Mouse (Mus musculus): ENCODE measurements around the gene Pnpla7.
"Not testable (repeated sequence)": the region's sequence is repeated elsewhere in the genome, so short reads cannot be mapped to it uniquely, and the experiment has no call there.

The Pnpla7 gene

DNA sequence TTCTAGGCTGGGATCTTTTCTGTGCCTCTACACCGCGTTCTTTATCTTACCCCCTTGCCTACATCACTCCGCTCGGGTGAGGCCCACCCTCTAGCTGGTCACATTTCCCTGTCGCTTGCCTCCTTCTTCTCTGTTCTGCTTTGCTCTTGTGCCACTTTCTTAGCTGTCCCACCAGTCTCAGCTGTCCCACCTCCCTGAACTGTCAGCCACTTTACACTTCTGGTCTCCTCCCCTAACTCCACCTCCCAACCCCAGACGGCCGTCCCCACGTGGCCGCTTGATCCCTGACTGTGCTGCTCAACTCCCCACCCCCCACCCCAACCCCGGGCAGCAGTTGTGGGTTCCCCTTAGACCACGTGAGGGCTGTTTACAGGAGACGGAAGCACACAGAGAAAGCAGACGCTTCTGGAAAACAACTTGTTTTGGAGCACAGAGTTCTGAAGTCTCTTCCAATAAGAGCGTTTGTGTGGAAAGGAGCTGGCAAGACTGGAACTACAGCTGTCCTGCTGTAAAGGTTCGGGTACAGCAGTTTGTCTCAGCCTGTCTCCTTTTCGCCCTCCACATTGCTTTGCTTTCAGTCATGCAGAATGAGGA lies at the start of gene Pnpla7:
TSS of gene Pnpla7 (plus strand) at position 330 of the 594 bp plus-strand sequence.
- peak; percentile 92 for DNase-seq

- DNase-seq = no peak
Measured at GRCm38 (mm10) chr2:24926345-24926964, 49.4 kb upstream of the Pnpla7 start.

GRCm38 (mm10) chr2:24926965-24927358 lies 48.9 kb upstream of the Pnpla7 start:
- peak; percentile 17 for DNase-seq

DNA sequence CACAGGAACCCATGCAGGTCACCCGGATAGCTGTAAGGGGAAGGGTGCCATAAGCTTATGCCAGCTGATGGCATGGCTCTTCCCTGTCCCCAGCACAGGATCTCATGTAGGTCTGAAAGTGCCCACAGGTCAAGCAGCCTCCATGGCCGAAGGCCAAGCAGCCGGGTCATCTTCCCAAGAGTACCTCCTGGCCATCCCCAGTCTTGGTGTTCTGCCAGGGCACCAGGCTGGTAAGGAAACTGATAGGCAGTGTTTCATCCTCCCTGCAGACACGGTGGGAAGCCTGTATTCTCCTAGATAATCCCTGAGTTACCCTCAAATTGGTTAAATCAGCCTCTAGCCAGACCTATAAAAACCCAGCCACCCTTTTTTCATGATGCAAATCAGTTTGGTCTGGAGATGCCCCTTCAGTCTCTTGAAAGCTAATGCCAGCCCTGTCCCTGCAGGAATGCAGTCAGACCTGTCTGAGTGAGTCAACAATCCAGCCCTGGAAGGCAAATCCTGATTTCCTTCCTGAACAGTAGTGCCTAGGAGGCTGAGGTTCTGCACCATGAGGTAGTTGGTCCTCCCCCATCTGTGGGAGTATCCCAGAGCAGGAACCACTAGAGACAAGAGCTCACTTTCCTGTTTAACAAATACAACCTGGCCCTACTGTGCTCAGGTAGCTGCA lies 47.9 kb upstream of the Pnpla7 start:
- DNase-seq = peak; percentile 88

- DNase-seq = peak; percentile 88
Measured at GRCm38 (mm10) chr2:24929119-24929518, 46.7 kb upstream of the Pnpla7 start.

DNA sequence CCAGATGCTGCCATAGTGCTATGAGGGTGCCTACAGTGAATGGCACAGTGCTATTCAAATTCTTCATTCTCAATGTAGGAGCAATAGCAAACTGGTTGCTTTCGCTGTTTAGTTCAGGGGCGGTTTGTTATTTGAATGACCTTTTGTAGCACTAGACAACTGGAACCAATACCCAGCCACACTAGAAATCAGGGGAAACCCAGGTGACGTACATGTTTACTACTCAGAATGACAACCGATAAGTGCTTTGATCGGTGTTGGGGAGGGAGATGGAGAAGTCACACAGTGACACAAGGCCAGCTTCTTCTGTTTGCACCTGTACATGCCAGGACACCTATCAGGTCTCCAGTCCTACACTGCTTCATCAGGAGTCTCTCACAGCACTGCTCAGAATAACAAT lies 46.2 kb upstream of the Pnpla7 start:
- DNase-seq = no peak

DNA sequence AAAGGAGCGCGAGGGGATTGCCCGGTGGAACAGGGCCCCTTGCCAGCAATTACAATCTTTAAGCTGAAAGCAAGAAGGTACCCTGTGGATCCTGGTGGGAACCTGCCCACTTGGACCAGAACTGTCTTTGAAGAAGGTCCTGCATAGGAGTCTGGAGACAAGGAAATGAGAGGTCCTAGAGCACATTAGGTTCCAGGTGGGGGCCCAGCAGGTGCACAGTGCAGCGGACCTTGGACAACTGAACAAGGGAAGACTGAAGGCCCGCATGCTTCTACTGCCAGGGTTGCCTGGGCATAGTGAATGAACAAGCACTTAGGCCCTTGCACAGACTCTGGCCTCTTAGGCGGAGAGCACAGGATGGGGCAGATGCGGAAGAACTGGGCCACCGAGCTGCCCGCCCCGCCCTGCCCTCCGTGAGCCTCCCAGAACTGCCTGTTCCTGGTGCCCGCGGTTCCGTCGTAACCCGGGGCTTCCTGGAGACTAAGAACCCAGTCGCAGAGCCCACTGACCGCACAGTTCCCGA lies 41.3 kb upstream of the Pnpla7 start:
- peak; percentile 58 for DNase-seq

DNA sequence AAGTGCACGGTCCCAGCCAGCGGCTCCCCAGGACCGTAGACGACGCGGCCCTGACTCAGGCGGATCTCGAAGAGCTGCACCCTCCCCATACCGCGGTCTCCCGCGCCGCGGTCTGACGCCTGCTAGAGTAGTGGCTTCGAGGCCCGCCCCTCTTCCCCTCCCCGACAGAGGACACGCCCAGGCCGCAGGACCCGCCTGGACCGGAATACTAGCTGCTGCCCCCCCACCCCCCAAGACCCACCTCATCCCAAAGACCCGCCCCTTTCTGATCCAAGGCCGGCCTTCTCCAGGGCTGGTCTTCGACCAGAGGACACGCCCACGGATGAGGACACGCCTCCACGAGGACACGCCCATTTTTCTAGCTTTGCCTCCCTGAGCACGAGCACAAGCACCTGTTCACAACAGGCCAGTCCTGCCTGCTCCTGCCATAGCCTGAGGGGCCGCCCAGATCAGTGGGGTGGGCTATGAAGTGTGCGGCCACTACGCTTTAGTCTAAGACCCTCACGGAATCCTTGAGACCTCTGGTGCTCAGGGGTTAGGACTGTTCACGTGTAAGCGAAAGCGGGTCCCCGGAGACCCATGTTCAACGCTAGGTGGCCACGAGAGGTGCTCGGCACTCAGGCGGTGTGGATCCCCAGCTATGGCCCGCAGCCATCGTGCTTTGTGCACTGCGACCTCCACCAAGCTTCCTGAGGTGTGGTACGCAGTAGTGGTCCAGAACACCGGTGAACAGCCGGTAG lies 40.6 kb upstream of the Pnpla7 start, which contains the start of gene Arrdc1:
TSS of gene Arrdc1 (minus strand) at position 196 of the 740 bp plus-strand sequence.
- peak; percentile 97 for DNase-seq

- no peak for DNase-seq
Measured at GRCm38 (mm10) chr2:24942092-24942491, 33.7 kb upstream of the Pnpla7 start.

DNA sequence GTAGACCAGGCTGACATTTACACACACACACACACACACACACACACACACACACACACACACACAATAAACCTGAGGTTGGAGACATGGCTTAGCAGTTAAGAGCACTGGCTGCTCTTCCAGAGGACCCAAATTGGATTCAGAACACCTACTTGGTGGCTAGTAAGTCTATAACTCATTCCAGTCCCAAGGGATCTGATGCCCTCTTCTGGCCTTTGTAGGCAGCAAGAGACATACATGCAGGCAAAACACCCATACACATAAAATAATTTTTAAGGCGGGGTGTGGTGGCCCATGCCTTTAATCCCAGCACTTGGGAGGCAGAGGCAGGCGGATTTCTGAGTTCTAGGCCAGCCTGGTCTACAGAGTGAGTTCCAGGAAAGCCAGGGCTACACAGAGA lies 31.5 kb upstream of the Pnpla7 start:
- peak; percentile 88 for DNase-seq

- DNase-seq = peak; percentile 98
Measured at GRCm38 (mm10) chr2:24949421-24950188, 26.2 kb upstream of the Pnpla7 start, which contains the start of gene Zmynd19. Gene Zmynd19, plus strand, starts transcription at chr2:24949792.

DNA sequence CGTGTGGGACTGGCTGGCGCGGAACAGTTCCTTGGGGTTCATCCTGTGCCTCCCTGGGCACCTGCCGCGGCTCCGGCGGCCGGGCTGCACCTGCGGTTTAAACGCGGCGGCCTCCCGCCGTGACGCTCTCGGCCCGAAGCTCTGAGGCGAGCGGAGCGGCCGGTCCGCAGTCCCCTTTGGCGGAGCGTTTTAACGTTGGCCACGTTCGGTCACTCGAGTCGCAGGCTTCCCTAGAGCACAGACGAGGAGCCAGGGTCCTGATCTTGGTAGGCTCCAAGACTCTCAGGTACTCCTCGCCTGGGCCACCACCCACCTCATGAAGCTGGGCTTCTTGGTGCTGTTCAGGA lies 25.7 kb upstream of the Pnpla7 start:
- no peak for DNase-seq

DNA sequence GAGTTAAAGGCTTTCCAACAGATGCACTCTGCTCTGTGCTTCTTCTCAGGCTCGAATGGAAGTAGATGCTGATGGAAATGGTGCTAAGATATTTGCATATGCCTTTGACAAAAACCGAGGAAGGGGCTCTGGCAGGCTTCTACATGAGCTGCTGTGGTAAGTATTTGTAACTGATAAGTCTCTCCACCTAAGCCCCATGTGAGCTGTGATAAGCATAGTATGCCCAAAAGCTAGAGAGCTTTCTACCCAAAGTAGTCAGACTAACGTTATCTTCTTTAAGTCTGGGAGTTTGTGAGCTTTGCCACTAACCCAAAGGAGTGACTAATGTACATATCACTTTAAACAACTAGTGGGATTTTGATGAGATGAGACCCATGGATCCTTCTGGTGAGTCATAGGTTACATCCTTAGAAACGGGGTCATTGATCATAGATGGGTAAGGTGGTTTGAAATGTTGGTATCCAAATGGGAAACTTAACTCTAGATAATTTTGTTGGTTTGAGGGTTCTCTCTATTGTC lies 23.2 kb upstream of the Pnpla7 start:
- DNase-seq = no peak

DNA sequence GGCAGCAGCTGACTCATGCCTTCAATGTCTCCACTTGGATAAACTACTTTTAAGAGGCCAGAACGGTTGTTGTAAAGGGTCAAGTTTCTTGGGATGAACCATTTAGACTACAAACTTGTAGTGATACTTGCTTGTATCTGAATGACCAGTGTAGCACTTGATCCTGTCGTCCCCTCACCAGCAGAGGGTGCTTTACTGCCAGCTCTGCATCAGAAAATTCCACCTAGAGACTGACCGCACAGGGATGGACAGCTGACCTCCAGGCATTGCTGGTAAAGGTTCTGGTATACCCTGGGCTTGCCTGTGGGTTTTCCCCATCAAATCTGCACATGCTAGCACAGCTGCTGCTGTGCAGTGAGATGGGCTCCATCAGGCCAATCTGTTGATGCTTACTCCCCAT lies 14.9 kb upstream of the Pnpla7 start:
- DNase-seq = peak; percentile 65

- peak; percentile 91 for DNase-seq
Measured at GRCm38 (mm10) chr2:24962304-24963000, 13.4 kb upstream of the Pnpla7 start, which contains the start of gene Dph7. Gene Dph7, plus strand, starts transcription at chr2:24962400.

DNA sequence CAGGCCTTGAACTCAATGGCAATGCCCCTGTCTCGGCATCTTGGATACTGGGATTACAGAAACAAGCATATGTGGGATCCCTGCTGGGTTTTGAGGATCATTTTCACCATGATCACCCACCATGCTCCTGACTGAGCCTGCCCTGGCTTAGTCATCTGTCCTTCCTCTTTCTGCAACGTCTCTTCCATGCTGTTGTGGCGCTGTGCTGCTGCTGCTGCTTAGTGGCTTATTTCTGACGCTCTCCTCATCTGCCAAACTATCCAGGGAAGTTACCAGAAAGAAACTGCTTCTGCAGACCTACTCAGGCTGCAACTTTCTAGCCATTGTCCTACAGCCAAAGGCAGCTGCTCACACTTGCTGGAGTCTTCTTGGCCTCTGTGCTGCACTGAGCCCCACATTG lies 5.4 kb upstream of the Pnpla7 start:
- no peak for DNase-seq

- not testable (repeated sequence) for DNase-seq
Measured at GRCm38 (mm10) chr2:24974452-24974851, 1.4 kb upstream of the Pnpla7 start.

DNA sequence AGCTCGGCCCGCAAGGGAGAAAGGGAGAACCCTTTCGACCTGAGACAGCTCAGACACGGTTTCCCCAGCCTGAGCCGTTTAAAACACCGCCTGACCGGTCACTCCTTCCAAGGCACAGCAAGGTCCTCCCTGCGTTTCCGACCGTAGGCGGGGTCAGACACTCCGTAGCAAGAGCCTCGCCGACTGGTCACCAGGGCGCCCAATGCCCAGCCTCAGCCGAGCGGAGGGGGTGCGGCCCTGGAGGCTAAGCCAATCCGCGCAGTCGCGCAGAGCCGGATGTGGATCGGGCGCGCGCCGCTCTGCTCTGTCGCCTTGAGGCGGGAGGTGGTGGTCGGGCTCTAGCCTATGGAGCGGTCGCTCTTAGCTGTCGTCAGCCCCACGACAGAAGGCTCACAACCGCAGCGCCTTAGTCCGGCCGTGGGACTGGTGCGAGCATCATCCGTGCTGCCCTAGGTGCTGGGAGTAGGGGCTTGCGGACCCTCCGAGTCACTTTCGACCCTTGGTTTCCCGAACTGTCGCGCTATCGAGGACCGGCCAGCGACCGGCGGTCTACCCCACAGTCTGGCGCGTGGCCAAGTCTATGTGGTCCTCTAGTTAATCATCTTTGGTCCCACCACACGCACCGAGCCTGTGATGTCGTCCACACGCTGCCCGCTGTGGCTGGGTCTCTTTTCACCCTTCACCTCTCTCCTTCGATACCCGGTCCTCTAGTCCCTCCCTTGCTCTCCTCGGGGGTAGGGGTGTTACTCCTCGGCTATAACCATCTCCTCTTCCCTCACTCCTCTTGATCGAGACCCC lies 728 bp upstream of the Pnpla7 start, which contains the start of gene Mrpl41:
TSS of gene Mrpl41 (minus strand) at position 193 of the 798 bp plus-strand sequence.
- peak; percentile 98 for DNase-seq

- DNase-seq = peak; percentile 67
Measured at GRCm38 (mm10) chr2:24976960-24977359, 1.1 kb downstream of the Pnpla7 start.

GRCm38 (mm10) chr2:24987762-24988161 lies 11.9 kb downstream of the Pnpla7 start:
- DNase-seq = no peak
